ENCODE assay signal across 11 mouse cellular contexts in genomic region chrX:97724537-97724936, GRCm38 (mm10).
"Had no signal": no experiment of that assay in that cellular context is flagged by ENCODE, and none has a peak within 500 bp of the region (broad histone marks: within the 10 kb centered on the region; RNA-seq: fewer than 3 reads in every experiment).

No protein-coding gene starts in this region.

- ATAC-seq: lung, postnatal 0 days; midbrain, embryonic 13.5 days had no signal

- DNase-seq: kidney, postnatal 4 days; liver; lung, adult 2 months; lung, postnatal 36 days; right cerebral cortex, postnatal 14 days; thymus, postnatal 4 days had no signal

- H3K4me3 ChIP-seq: limb, embryonic 12.5 days; midbrain, embryonic 13.5 days; stomach, embryonic 15.5 days had no signal

- H3K27ac ChIP-seq: limb, embryonic 12.5 days; liver, embryonic 14.5 days; midbrain, embryonic 13.5 days; stomach, embryonic 15.5 days had no signal
